Mouse (Mus musculus) neural tube, embryonic 12.5 days (tissue): Measurements from ENCODE around the gene Pcmt1. TPM values are rescaled to one million over a fixed set of nuclear protein-coding genes. Genes with fewer than 3 reads are reported as not detected.

Source experiments
- ATAC-seq: fragments of 200-750 bp; cut with Nextera tagmentation; 2 replicates; pipeline ENCODE4 v1.8.0; 2017; ENCODE audit warnings: low read depth, mild to moderate bottlenecking, moderate TSS enrichment, moderate library complexity; ENCODE audit not compliant: low FRiP score
- H3K27ac ChIP-seq: fragments of 300-500 bp; sonication (generic); 2 replicates; pipeline ENCODE4 v1.5.1; 2016
- H3K27me3 ChIP-seq: fragments of 300-500 bp; sonication (generic); replicated peaks from 2 replicates; pipeline ENCODE4 v1.6.1; 2016; ENCODE audit warnings: mild to moderate bottlenecking
- H3K36me3 ChIP-seq: fragments of 300-500 bp; sonication (generic); 2 replicates; pipeline ENCODE4 v1.6.1; 2016; ENCODE audit warnings: mild to moderate bottlenecking
- H3K4me1 ChIP-seq: fragments of 300-500 bp; sonication (generic); 2 replicates; pipeline ENCODE4 v1.6.1; 2016
- H3K4me2 ChIP-seq: fragments of 300-500 bp; sonication (generic); replicated peaks from 2 replicates; pipeline ENCODE4 v1.6.1; 2016; ENCODE audit warnings: mild to moderate bottlenecking
- H3K4me3 ChIP-seq: fragments of 300-500 bp; sonication (generic); 2 replicates; pipeline ENCODE4 v1.5.1; 2016
- H3K9ac ChIP-seq: fragments of 300-500 bp; sonication (generic); 2 replicates; pipeline ENCODE4 v1.6.1; 2016; ENCODE audit warnings: mild to moderate bottlenecking
- H3K9me3 ChIP-seq: fragments of 300-500 bp; sonication (generic); 2 replicates; pipeline ENCODE4 v1.6.1; 2016; ENCODE audit warnings: mild to moderate bottlenecking
- WGBS: fragments of 180-500 bp; shearing (Covaris S2); methylation state at CpG from one replicate; pipeline ENCODE4 v1.1.7; 2016; 5-methylcytosine and 5-hydroxymethylcytosine counted together
- polyA plus RNA-seq: library from polyadenylated mRNA; unstranded; fragments of >200 nt; fragmentation: Nextera tagmentation; extraction: Ambion mirVana; gene quantifications from 2 replicates; pipeline ENCODE4 v1.2.1, GENCODE M21; 2016

Gene Pcmt1
- polyA plus RNA-seq, 1 experiment from 2014 or later: 143 TPM

DNA sequence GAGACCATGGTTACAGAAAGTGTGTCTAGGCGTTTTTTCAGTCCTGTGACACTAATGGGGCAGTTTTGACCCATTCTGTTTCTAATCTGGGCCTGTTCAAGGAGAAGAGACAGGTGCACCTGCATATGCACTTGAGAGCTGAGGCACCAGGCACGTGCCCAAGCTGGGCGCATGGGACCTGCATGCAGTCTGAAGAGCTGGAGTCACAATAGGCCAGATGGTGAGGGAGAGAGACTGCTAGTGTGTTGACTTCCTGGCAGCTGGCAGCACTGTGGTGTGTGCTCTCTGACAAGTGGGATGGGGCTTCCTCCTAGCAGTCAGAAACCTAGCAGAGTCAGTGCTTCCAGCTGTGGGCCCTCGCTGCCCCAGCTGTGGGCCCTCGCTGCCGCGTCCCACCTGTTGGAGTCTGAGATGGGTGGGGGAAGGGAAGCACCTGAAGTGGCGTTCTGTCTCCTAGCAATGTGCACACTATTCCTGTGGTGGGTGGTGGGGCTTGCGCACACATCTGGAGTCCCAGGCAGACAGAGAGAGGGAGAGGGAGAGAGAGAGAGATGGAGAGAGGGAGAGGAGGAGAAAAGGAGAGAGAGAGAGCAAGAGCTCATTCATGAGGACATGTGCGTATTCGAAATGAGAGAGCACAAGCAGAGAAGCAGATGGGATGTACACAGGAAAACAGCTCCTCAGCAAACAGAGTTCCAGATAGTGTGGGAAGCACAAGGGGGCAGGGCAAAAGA lies 98.6 kb downstream of the Pcmt1 start:
- WGBS: 45% methylated on average over 11 of the region's 11 CpGs
- ATAC-seq: no peak; the same call in 1 of the 2 replicates
- no peak overlapping the region for H3K27ac ChIP-seq
- H3K4me3 ChIP-seq: no peak overlapping the region
- no peaks in the 10 kb centered on the region for H3K9me3 ChIP-seq
- no peaks in the 10 kb centered on the region for H3K36me3 ChIP-seq
- H3K9ac ChIP-seq: no peak overlapping the region
- H3K4me2 ChIP-seq: no peak overlapping the region
- no peaks in the 10 kb centered on the region for H3K4me1 ChIP-seq
- H3K27me3 ChIP-seq: peaks cover 5% of the 10 kb centered on the region

DNA sequence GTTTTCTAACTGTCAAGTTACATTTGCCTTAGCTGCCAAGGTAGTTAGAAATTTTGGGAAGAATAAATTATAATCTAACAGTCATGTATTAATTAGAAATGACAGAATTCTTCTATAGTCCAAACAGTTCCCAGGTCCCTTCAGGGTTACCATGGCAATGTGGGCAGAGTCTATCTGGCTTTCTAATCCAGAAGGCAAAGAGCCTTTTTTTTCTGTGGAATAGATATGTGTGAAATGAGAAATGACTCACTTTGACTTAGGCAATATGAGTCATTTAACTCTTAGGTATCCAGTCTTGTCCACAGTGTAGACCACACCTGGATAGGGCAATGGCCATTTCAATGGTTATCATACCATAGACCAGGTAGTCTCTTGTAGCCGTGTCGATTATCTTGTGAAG lies 99.5 kb downstream of the Pcmt1 start:
- peaks cover 5% of the 10 kb centered on the region for H3K27me3 ChIP-seq
- no peak overlapping the region for H3K4me2 ChIP-seq
- H3K4me1 ChIP-seq: no peaks in the 10 kb centered on the region
- no peak overlapping the region for H3K27ac ChIP-seq
- ATAC-seq: no peak
- H3K9me3 ChIP-seq: no peaks in the 10 kb centered on the region
- H3K9ac ChIP-seq: no peak overlapping the region
- H3K4me3 ChIP-seq: no peak overlapping the region
- WGBS: 90% methylated on average over 2 of the region's 2 CpGs
- no peaks in the 10 kb centered on the region for H3K36me3 ChIP-seq

Other genes starting within 250 kb of the Pcmt1 start
- gene Ulbp1, start 207.5 kb downstream of the Pcmt1 start, polyA plus RNA-seq: 0.75 and 1.1 TPM in 2 replicates
- 21.9 and 27.1 TPM in 2 replicates for gene Lrp11, start 91.3 kb downstream of the Pcmt1 start, polyA plus RNA-seq
- gene Nup43, start 13.6 kb downstream of the Pcmt1 start, polyA plus RNA-seq: 40.5 and 43.2 TPM in 2 replicates
- gene Lats1, start 78 bp upstream of the Pcmt1 start, polyA plus RNA-seq: 12.7 and 13.7 TPM in 2 replicates
- 50.9 and 53.9 TPM in 2 replicates for gene Katna1, start 44.9 kb upstream of the Pcmt1 start, polyA plus RNA-seq
- 53.8 and 54.4 TPM in 2 replicates for gene Ginm1, start 111.7 kb upstream of the Pcmt1 start, polyA plus RNA-seq
- 46.6 and 52.4 TPM in 2 replicates for gene Ppil4, start 111.8 kb upstream of the Pcmt1 start, polyA plus RNA-seq
- 0.05 and 0.09 TPM in 2 replicates for gene Zc3h12d, start 151.3 kb upstream of the Pcmt1 start, polyA plus RNA-seq